Mouse (Mus musculus) MEL (cell line): Measurements from ENCODE around the gene Csnk1d. TPM values are rescaled to one million over a fixed set of nuclear protein-coding genes. Genes with fewer than 3 reads are reported as not detected.

ENCODE experiments used
- DNase-seq: peaks from one replicate; pipeline ENCODE4 v3.0.0; 2011; ENCODE audit warnings: low read depth, low spot score
- H3K27ac ChIP-seq: 2 replicates; pipeline ENCODE4 v1.5.1; 2012; ENCODE audit warnings: low read depth, mild to moderate bottlenecking, control low read depth, low read length, moderate library complexity; ENCODE audit not compliant: control insufficient read depth
- H3K27me3 ChIP-seq, 2 experiments: fragments of 150-350 bp in 1 of 2; sonication (generic) in 1 of 2; 2 replicates each; pipeline ENCODE4 v1.6.1; 2012; ENCODE audit warnings: low read length in 2 of 2, mild to moderate bottlenecking in 2 of 2, improper control_type of control experiment in 1 of 2, moderate library complexity in 1 of 2; ENCODE audit not compliant: insufficient read depth in 2 of 2, control insufficient read depth in 1 of 2
- H3K36me3 ChIP-seq, 2 experiments: 2 replicates each; pipeline ENCODE4 v1.6.1; 2012 to 2014; ENCODE audit warnings: low read length in 2 of 2, improper control_type of control experiment in 1 of 2, inconsistent platforms in 1 of 2, mild to moderate bottlenecking in 1 of 2; ENCODE audit not compliant: insufficient read depth in 2 of 2, control insufficient read depth in 1 of 2
- H3K4me1 ChIP-seq, 2 experiments: fragments of 150-350 bp in 1 of 2; sonication (generic) in 1 of 2; 2 replicates each; pipeline ENCODE4 v1.6.1; 2012; ENCODE audit warnings: low read length in 2 of 2, improper control_type of control experiment in 1 of 2, mild to moderate bottlenecking in 1 of 2; ENCODE audit not compliant: insufficient read depth in 2 of 2, control insufficient read depth in 1 of 2
- H3K4me3 ChIP-seq, 2 experiments: fragments of 150-350 bp in 1 of 2; sonication (generic) in 1 of 2; 2 replicates each; pipeline ENCODE4 v1.5.1; 2012; ENCODE audit warnings: low read depth in 2 of 2, low read length in 2 of 2, mild to moderate bottlenecking in 2 of 2, moderate library complexity in 2 of 2, control low read depth in 1 of 2, improper control_type of control experiment in 1 of 2; ENCODE audit not compliant: control insufficient read depth in 1 of 2, insufficient read depth in 1 of 2
- H3K79me2 ChIP-seq: 2 replicates; pipeline ENCODE4 v1.6.1; 2012; ENCODE audit warnings: mild to moderate bottlenecking, low read length, moderate library complexity; ENCODE audit not compliant: control insufficient read depth, poor library complexity, insufficient read depth
- H3K9ac ChIP-seq: 2 replicates; pipeline ENCODE4 v1.6.1; 2012; ENCODE audit warnings: low read depth, mild to moderate bottlenecking, control low read depth, low read length, moderate library complexity; ENCODE audit not compliant: control insufficient read depth, poor library complexity, severe bottlenecking
- H3K9me3 ChIP-seq: fragments of 150-350 bp; sonication (generic); replicated peaks from 2 replicates; pipeline ENCODE4 v1.6.1; 2012; ENCODE audit warnings: mild to moderate bottlenecking, low read length, improper control_type of control experiment, moderate library complexity; ENCODE audit not compliant: insufficient read depth
- CHD1 ChIP-seq: IDR thresholded peaks from 2 replicates; pipeline ENCODE4 v1.6.1; 2012; ENCODE audit warnings: low read depth, mild to moderate bottlenecking, inconsistent platforms, low read length, improper control_type of control experiment
- ETS1 ChIP-seq: IDR thresholded peaks from 2 replicates; pipeline ENCODE4 v1.6.1; 2012; ENCODE audit warnings: low read depth, mild to moderate bottlenecking, inconsistent platforms, low read length, improper control_type of control experiment, moderate library complexity
- GABPA ChIP-seq: IDR thresholded peaks from 2 replicates; pipeline ENCODE4 v1.6.1; 2012; ENCODE audit warnings: low read depth, mild to moderate bottlenecking, inconsistent platforms, low read length, improper control_type of control experiment, moderate library complexity
- JUND ChIP-seq: IDR thresholded peaks from 2 replicates; pipeline ENCODE4 v1.6.1; 2011; ENCODE audit warnings: low read depth, mild to moderate bottlenecking, improper control_type of control experiment, low read length
- KAT2A ChIP-seq: conservative IDR thresholded peaks from 2 replicates; pipeline ENCODE4 v1.6.1; 2012; ENCODE audit warnings: low read depth, low read length, improper control_type of control experiment, inconsistent platforms
- MAZ ChIP-seq: IDR thresholded peaks from 2 replicates; pipeline ENCODE4 v1.6.1; 2012; ENCODE audit warnings: low read depth, mild to moderate bottlenecking, inconsistent platforms, low read length, improper control_type of control experiment
- MEF2A ChIP-seq: IDR thresholded peaks from 2 replicates; pipeline ENCODE4 v1.6.1; 2014; ENCODE audit warnings: low read depth, mild to moderate bottlenecking, inconsistent platforms, low read length, improper control_type of control experiment; ENCODE audit not compliant: poor library complexity, insufficient replicate concordance, severe bottlenecking; ENCODE audit errors: extremely low read depth
- POLR2A ChIP-seq, 2 experiments: IDR thresholded peaks; 2 replicates each; pipeline ENCODE4 v1.6.1; 2011 to 2012; ENCODE audit warnings: low read length in 2 of 2, mild to moderate bottlenecking in 2 of 2, control low read depth in 1 of 2, improper control_type of control experiment in 1 of 2, low read depth in 1 of 2, moderate library complexity in 1 of 2; ENCODE audit not compliant: control insufficient read depth in 1 of 2, insufficient read depth in 1 of 2, poor library complexity in 1 of 2
- RAD21 ChIP-seq: IDR thresholded peaks from 2 replicates; pipeline ENCODE4 v1.6.1; 2011; ENCODE audit warnings: mild to moderate bottlenecking, low read depth, low read length, improper control_type of control experiment
- RCOR1 ChIP-seq: IDR thresholded peaks from 2 replicates; pipeline ENCODE4 v1.6.1; 2012; ENCODE audit warnings: low read depth, mild to moderate bottlenecking, inconsistent platforms, low read length, improper control_type of control experiment
- SIN3A ChIP-seq: IDR thresholded peaks from 2 replicates; pipeline ENCODE4 v1.6.1; 2012; ENCODE audit warnings: low read length, improper control_type of control experiment, inconsistent platforms
- SMC3 ChIP-seq: IDR thresholded peaks from 2 replicates; pipeline ENCODE4 v1.6.1; 2011; ENCODE audit warnings: low read depth, low read length, improper control_type of control experiment
- TCF12 ChIP-seq: IDR thresholded peaks from 2 replicates; pipeline ENCODE4 v1.6.1; 2014; ENCODE audit warnings: low read depth, mild to moderate bottlenecking, inconsistent platforms, low read length, improper control_type of control experiment, moderate library complexity
- UBTF ChIP-seq: IDR thresholded peaks from 2 replicates; pipeline ENCODE4 v1.6.1; 2012; ENCODE audit warnings: low read depth, mild to moderate bottlenecking, inconsistent platforms, low read length, improper control_type of control experiment, moderate library complexity, borderline replicate concordance; ENCODE audit not compliant: insufficient read depth
- polyA plus RNA-seq, 2 experiments: library from polyadenylated mRNA; stranded (reverse) in 1 of 2; unstranded in 1 of 2; fragments of >175 nt in 1 of 2; fragments of >200 nt in 1 of 2; gene quantifications; 2 replicates each; pipeline versions ENCODE4 v1.2.1 to v1.2.4; 2012; ENCODE audit warnings: low replicate concordance in 2 of 2, low read depth in 1 of 2; ENCODE audit not compliant: insufficient read length in 2 of 2, insufficient read depth in 1 of 2, missing spikeins in 1 of 2
- total RNA-seq: library from RNA; depleted of rRNA; stranded (reverse); fragments of 300-350 nt; gene quantifications from 2 replicates; pipeline ENCODE4 v1.2.3, GENCODE M21; 2012

Csnk1d gene
- total and polyA plus RNA-seq, 3 experiments: 83.2 to 329 (median 121) TPM

DNA sequence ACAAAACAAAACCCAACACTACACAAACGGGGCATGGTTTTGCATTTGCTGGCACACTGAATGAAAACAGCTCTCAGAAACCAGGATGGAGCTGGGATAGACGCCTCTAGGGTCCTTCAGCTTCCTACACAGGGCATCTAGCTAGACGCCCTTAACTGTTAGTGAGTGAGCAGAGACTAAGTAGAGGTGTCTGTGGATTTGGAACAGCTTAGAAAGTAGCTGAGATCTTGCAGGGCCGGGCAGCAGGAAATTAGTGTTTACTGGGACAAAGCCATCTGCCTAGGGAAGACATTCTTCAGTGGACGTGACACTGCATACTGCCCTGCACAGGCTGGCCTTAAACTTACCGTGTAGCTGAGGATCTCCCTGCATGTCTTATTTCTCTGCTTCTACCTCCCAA is 24.3 kb upstream of the Csnk1d start:
- Histone ChIP-seq H3K79me2 (no peaks in the 10 kb centered on the region), H3K9ac (no peak overlapping the region), H3K27ac (no peak overlapping the region), H3K4me1 (peaks cover 0 to 3% of the 10 kb centered on the region in 2 experiments; a peak in 1 of 4 replicates), H3K27me3 (no peaks in the 10 kb centered on the region), H3K9me3 (no peaks in the 10 kb centered on the region), H3K4me3 (no peak overlapping the region), H3K36me3 (no peaks in the 10 kb centered on the region)
- no peak for TF ChIP-seq POLR2A (IDR thresholded peaks at IDR 0.05; ENCODE audit: control insufficient read depth in 1 of 2, insufficient read depth in 1 of 2, low read depth in 1 of 2, low read length in 2 of 2, poor library complexity in 1 of 2)
- no peak for TF ChIP-seq UBTF
- TF ChIP-seq KAT2A: no peak
- no peak for TF ChIP-seq GABPA
- no peak for TF ChIP-seq CHD1
- DNase-seq: no peak

DNA sequence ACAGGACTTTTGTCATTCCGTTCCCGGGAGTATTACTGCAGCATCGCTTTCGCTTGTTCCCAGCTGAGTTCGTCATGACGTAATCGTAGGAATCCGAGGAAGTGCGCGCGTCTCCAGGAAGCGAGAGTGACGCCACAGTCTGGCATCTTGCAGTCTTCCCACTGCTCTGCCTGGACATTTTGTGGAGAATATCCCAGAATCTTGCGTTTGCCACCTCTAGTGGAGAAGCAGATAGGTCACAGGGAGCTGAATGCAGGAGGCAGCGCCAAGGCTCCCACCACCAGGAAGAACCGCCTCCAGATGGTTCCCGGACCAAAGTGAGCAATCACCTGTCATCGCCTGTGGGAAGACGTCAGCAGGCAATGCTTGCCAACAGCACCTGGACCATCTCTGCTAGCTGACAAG is 23.8 kb upstream of the Csnk1d start:
- Histone ChIP-seq H3K4me3 (no peak overlapping the region), H3K27ac (no peak overlapping the region), H3K36me3 (no peaks in the 10 kb centered on the region), H3K9me3 (no peaks in the 10 kb centered on the region), H3K27me3 (no peaks in the 10 kb centered on the region), H3K9ac (no peak overlapping the region), H3K79me2 (no peaks in the 10 kb centered on the region), H3K4me1 (peaks cover 3 to 4% of the 10 kb centered on the region in 2 experiments; a peak in 2 of 4 replicates)
- no peak for TF ChIP-seq SMC3
- TF ChIP-seq TCF12: 0 out of 2 replicates have a peak, but pooled peaks have one; percentile 6
- no peak for TF ChIP-seq RAD21
- TF ChIP-seq RCOR1: no peak
- TF ChIP-seq ETS1: 0 out of 2 replicates have a peak, but pooled peaks have one; percentile 29
- no peak for TF ChIP-seq MAZ
- no peak for TF ChIP-seq JUND
- no peak for DNase-seq

DNA sequence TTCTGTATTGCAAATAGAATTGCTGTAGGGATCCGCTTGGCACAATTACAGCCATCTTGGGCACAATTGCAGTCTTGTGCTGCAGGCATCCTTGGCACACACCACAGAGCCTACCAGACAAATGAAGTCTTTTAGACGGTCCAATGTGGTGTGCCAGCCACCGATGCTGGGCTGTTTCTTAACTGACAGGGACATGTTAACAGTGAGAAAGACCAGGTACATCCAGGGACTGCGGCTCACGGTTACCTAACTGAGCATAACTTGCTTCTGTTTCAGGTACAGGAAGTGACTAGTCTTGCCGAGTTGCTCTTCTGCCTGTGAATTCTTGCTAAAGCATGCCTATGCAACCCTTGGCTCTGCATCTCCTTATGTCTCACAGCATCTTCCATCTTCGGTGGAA is 22.5 kb upstream of the Csnk1d start:
- no peaks in the 10 kb centered on the region for H3K9me3 ChIP-seq
- DNase-seq: no peak
- H3K27me3 ChIP-seq: no peaks in the 10 kb centered on the region
- H3K9ac ChIP-seq: no peak overlapping the region
- TF ChIP-seq SIN3A (no peak), MEF2A (no peak)
- TF ChIP-seq, all 39 proteins: peak for 0
- no peaks in the 10 kb centered on the region for H3K36me3 ChIP-seq
- H3K4me3 ChIP-seq: no peak overlapping the region
- no peaks in the 10 kb centered on the region for H3K79me2 ChIP-seq
- H3K4me1 ChIP-seq: peaks cover 3 to 4% of the 10 kb centered on the region in 2 experiments; a peak in 2 of 4 replicates
- H3K27ac ChIP-seq: no peak overlapping the region
